Mouse (Mus musculus) adrenal gland, postnatal 14 days (tissue): Measurements from ENCODE around the gene Atp11a. TPM values are rescaled to one million over a fixed set of nuclear protein-coding genes. Genes with fewer than 3 reads are reported as not detected.
A peak's percentile ranks its signal among the peaks of the same experiment; 100 is the strongest.

Experiments used
- DNase-seq: peaks from one replicate; pipeline ENCODE4 v3.0.0; 2021; ENCODE audit warnings: mixed read lengths
- total RNA-seq: library from RNA; stranded (reverse); gene quantifications from 2 replicates; pipeline ENCODE4 v1.2.3, GENCODE M21; 2021

The Atp11a gene
- total RNA-seq, 1 experiment from 2014 or later = 72.1 TPM

DNA sequence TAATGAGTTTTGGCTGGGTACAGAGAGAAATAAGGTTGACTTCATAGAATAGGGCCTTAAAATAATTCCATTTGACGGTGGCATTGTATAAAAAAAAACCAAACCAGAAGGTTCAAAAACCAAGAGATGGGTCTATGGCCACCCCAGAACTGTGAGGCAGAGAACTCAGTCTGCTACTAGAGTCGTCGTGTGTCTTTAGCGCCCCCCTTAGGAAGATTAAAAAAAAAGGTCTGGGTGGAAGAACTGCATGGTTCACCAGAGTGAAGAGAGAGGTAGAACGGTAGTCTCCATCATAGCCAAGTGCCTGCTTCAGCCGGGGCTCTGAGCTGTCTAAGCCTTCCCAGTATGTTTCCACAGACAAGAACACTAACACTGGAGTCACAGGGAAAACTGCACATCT is 54.4 kb downstream of the Atp11a start:
- DNase-seq = peak; percentile 29

DNA sequence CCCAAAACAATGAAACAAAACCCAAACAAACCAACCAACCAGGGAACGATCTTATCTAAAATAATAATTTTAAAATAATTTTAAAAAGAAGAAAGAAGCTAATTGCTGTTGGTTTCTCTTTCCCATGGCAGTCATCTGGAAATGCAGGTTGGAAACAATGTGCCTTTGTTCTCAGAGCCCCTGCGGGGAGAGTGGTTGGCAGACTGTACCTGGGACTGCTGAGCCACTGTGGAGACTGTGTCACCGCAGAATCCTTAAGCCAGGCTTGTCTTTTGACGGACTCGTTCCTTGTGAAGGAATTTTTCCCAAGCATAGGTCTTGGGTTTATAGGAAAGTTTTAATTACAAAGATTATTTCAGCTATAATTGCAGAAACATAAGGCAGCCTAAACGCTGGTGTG is 59.6 kb downstream of the Atp11a start:
- no peak for DNase-seq

DNA sequence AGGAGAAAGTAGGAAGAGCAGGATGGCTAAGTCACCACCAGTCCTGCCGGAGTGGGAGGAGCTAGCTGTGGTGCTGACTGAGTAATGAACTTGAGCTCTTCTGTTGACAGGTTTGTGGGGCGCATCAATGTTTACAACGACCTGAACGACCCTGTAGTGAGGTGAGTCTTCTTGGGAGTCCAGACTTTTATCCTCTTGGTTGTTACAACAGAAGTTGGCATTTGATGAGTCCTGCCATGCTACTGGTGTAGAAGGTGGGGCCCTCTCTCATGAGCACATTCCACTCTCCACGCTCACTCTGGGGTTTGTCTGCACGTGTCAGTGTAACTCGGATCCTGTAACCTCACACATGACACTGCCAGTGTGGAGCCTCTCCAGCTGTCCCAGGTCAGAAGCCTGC is 66.1 kb downstream of the Atp11a start:
- no peak for DNase-seq

DNA sequence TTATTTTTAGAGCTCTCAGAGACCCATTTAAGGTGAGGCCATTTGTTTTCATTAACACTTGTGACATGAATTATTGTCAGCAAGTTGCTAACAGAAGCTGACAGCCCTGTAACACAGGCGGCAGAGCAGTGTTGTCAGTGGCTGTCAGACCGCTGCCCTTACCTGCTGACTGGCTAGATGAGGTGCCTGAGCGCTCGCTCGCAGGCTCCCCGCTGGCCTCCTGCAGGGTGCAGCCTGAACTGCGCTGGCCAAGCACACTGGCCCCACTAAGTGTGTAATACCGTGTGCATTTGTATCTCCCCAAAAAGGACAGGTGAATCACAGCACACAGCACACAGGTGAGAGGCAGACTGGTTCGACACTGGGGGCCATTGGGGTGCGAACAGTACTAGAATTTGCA is 67.7 kb downstream of the Atp11a start:
- no peak for DNase-seq

DNA sequence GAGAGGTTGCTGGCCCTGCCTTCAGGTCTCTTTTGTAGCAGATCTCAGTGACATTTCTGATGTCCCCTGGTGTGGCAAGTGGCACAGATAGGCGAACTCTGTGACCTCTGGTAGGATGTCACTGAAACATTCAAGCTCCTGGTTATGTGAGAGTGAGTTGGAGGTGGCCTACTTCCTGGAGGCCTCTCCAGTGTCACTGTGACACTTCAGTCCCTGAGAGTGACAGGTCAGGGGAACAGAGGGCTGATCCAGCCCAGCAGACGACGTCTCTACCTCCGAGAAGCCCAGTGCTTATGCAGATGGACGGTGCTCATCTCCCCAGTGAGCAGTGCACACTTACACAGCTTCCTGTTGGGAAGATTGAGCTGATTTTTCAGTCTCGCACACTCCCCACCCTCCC is 68.4 kb downstream of the Atp11a start:
- DNase-seq = no peak

DNA sequence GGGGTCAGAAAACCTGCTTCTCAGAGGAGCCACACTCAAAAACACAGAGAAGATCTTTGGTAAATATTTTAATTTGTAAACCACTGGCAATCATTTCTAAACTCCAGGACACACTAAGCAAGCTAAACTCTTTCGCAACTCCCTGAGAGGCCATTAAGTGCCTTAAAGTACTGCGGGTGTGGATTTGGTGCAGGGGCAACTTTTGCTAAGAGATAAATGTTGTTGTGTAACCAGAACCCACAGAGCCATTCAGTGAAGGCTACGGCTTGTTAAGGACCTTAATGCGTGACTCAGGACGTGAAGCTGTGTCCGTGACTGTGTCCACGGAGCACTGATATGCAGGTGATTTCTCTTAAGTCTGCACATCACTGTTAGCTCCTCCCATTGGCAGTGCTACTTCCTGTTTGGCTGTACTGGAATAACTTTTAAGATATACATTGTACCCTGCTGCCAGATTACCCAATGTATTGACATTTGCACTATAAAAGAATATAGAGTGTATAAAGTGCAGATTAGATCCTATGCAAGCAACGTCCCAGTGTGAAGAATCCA is 68.9 kb downstream of the Atp11a start:
- peak; percentile 28 for DNase-seq

DNA sequence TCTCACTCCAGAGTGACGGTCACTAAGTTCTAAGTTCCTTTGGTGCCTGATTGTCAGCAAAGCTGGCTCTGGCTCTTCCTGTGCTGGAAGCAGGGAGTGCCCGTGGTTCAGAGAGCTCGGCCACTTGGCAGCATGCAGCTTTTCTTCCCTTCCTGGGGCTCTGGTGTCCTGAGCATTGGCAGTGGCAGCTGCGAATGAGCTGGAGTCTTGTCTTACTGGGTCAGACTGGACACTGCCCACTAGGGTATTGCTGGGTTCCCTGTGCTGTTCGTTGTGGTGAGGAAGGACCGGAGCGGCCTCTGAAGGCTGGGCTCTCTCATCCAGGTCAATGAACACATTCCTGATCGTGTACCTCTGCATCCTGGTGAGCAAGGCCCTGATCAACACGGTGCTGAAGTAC is 70.3 kb downstream of the Atp11a start:
- no peak for DNase-seq

DNA sequence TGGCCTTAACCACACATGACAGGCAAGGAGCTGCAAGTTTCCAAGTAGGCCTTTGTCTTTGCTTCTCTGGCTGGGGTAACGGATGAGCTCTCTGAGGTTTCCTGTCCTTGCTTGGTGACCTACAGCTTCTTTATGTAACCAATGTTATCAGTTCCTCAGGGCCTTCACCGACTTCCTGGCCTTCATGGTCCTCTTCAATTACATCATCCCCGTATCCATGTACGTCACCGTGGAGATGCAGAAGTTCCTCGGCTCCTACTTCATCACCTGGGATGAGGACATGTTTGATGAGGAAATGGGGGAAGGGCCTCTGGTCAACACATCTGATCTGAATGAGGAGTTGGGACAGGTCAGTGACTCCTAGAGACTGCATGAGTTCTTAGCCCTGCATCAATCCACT is 71.5 kb downstream of the Atp11a start:
- no peak for DNase-seq

DNA sequence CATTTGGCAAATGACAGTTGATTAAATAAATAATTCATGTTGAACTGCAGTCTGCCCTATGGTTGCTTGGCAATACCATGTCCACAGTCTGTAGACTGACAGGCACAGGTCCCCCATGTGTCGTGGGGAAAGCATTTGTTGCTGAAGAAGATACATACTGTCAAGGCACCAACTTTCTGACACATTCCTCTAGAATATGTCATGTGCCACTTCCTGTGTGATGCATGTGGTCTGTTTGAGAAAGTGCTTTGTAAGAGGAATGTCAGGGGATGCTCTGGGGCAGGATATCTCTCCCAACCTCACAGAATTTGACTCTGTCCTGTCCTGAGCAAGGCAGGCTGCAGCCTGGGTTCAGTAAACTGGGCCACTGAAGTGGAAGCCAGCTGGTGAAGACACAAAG is 72.6 kb downstream of the Atp11a start:
- DNase-seq = no peak

DNA sequence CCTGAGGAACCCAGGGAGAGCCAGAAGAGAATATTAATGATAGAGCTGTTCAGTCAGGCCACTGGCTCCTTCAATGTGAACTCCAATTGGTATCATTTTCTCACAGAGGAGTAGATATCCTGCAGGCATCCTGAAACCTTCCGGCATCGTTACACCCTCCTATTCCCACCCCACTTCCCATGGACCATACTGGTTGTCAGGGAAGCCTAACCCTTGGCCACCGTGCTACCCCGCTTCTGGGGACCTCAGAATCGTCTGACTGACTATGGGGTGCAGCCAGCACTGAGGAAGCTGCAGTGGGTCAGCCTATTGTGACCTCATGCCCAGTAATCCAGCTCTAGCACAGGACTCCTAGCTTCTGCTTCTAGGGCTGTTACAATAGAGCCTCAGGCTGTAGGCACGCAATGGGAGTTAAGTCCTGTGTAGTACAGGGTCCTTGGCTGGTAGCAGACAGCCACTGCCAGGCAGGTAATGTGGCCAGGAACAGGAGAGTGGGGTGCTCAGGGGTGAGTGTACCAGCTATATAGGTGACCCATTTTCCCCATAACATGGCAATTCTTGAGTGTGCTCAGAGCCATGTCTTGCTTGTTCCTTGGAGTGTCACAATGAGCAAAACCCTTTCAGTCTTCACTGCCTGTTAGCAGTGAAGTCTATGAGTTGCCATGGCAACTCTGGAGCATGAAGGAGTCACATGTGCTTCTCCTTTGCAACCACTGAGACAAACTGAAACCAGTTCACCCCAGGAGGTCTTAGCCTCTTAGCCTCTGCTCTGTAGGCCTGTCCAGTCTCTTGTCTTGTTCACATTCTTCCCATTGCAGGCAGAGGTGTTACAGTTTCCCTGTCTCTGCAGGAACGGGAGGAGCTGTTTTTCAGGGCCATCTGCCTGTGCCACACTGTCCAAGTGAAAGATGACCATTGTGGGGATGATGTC is 75.1 kb downstream of the Atp11a start:
- no peak for DNase-seq

DNA sequence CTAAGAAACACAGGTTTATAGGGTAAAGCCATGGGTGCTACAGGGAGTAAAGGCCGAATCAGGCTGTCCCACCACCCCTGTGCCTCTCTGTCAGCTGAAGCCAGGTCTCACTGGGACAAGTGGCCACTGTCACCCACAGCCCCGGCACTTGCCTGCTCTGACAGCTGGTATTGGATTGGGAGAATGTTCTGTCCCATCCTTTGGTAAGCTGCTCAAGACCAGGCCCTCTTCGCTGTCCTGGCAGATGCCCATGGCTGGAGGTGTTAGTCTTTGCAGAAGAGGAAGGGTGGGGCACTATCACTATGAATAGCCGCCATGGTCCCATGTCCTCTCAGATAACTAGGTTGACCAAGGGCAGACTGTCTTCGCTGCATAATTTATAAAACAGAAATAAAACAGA is 76.8 kb downstream of the Atp11a start:
- no peak for DNase-seq

DNA sequence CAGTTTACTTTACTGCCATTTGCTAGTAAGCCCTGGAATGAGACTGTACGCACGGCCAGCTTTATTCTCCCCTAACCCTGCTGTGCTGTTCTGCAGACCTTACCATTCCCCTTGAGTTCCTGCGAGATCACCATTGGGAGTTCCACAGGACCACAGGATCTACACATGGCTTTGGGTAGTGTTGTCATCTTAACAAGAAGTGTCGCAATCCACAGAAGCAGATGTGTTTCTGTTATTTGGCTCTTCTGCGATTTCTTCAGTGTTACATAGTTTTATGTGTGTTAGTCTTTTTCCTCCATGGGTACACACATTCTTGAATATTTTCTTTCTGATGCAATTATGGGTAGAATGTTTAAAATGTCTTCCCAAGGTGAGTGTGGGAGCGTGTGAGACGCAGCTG is 84.0 kb downstream of the Atp11a start:
- no peak for DNase-seq

DNA sequence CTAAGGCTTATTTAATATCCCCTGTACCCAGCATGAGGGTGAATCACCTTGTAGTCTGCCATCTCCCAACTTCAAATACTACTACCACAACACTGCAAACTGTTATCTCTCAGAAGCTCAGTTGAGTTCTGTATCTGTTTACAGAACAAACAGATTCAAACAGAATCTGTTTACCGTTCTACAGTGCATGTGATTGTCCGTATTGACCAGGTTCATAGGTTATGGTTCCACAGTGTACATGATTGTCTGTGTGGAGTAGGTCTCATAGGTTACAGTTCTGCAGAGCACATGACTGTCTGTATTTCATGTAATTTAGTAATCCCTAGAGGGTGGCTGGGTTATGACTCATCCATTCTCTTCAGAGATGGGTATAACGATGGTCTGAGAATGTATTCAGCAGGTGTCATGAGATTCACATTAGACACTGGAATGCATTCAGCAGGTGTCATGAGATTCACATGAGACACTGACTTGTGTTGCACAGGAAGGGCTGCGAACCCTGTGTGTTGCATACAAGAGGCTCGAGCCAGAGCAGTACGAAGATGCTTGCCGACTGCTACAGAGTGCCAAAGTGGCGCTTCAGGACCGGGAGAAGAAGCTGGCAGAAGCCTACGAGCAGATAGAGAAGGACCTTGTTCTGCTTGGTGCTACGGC is 85.7 kb downstream of the Atp11a start:
- no peak for DNase-seq

DNA sequence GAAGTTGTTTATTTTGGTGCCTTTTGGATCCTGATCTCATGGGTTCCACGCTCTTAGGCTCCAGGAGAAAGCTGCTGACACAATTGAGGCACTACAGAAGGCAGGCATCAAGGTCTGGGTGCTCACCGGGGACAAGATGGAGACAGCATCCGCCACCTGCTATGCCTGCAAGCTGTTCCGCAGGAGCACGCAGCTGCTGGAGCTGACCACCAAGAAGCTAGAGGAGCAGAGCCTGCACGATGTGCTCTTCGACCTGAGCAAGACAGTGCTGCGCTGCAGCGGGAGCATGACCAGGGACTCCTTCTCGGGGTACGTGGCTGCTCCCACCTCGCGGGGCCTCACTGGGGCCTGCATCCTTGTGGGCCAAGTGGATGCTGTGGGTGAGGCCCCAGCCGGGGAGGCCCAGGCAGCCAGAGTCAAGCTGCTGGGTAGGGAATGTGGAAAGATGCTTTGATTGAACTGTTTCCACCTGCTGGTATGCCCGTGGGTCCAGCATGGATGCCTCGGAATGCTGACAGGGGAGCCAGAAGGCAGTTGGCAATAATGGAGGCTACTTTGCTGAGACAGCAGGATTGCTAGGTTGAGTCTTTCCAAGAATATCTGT is 87.6 kb downstream of the Atp11a start:
- no peak for DNase-seq

DNA sequence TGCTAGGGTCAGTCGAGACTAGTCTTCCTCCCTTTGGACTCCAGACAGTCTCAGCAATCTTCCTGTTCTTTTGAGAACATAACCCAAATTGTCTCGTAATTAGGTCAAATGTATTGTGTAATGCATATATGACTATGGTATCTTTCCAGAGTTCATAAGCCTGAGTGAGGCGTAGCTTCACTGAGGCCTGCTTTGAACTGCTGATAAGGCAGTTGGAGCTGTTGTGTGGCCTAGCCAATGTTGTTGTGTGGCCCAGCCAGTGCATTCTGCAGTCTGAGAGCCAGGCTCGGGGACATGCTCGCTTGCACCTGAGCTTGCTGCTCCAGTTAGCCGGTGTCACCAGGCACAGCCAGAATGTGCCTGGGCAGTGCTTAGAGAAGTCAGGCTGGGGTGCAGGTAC is 89.6 kb downstream of the Atp11a start:
- DNase-seq = no peak

DNA sequence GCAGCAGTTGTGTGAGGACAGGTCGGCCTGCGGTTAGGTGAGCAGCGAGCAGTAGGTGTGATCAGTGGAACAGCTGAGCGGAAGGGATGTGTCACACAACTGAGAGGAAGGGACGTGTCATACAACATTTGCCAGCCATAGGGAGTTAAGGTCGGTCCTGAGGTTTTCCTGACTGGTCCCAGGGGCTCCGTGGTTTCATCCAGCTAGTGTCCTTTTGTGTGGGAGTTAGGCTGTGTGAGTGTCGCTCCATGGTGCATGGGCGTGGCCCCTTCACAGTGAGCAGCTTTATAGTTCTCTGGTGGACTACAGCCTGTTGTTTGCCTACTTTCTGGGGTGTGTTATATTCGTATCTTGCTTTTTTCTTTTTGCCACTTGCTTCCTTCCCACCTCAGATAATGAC is 94.4 kb downstream of the Atp11a start:
- DNase-seq = no peak

DNA sequence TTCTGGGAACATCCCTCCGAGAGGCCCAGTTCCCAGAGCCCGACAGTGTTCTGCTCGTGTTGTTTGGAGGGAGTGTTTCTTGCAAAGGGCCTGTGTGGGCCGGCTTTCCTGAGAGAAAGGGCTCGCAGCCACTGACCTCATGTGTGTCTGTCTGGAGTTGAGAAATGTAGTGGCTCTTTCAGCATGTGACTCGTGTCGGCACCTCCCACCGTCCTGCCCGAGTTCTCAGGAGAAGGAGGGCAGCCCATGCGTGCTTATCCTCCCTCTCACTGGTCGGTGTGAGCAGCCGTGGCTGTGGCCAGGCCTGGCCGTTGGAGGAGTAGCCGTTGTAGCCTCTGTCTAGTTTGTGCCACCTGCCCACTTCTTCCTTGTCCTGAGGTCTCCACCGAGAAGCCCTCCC is 99.2 kb downstream of the Atp11a start:
- peak; percentile 24 for DNase-seq

DNA sequence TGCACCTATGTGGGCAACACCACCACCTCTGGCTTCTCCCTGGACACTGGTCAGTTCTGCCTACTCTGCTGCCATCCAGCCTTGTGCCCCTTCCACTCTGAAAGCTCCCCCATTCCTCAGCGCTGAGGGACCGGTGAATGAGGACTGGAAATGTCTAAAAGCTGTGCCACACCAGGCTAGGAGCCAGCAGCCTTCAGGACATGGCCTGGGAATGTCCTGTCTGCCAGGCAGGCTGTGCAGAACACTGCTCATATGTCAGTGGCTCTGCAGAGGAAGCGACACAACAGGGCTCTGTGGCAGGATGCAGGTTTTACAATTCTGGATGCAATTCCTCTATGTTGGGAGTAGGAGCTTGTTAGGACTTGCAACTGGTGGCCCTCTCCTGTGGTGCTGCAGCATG is 106.2 kb downstream of the Atp11a start:
- DNase-seq = no peak

DNA sequence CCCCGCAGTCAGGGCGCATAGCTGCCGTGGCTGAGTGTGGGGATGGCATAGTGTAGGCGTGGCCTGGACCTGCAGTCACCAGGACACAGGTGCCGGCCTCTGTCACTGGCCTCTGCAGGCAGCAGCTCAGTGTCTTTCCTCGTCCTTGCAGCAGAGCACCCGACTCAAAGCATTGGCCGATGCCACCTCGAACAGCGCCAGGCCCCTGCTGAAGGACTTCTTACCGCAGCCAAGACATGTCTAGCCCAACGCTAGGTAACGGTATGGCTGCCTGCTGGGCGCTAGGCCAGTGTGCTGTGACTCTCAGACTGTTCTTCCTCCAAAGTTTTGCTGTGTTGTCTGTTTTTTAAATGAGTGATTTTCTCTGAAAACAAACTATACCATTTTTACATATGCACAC is 106.8 kb downstream of the Atp11a start:
- no peak for DNase-seq

DNA sequence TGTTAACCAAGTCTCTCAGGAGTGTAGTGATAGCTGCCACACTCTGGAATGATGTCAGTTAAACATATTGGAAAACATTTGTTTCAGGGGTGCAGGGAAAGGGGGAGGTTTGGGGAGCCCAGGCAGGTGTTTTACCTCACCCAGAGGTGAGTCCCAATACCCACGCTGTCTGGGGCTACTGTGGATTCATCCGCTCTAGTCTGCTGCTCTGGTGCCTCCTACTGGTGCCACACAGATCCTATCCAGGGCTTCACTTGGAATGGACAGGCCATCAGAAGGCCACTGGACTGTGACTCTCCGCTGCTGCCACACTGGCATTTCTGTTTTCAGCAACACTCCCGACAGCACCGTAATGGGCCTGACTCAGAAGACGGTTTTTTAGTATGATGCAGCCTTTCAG is 109.0 kb downstream of the Atp11a start:
- no peak for DNase-seq

DNA sequence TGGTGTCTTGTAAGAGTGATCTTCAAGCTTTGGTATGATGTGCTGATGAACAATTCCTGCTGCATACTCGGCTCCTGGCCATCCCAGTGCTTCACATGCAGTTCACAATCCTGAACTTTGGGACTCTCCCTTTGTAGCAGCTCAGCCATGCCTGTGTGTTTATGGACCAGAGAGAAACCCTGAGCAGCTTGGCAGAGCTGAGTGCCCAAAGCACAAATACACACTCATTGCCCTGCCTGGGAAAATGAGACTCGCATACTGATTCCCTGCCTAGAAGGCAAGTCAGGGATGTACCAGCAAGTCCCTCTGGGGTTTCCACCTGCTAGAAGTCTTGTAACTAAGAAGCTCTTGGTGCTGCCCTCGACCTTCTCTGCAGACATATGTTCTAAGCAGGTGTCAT is 112.8 kb downstream of the Atp11a start:
- DNase-seq = no peak

DNA sequence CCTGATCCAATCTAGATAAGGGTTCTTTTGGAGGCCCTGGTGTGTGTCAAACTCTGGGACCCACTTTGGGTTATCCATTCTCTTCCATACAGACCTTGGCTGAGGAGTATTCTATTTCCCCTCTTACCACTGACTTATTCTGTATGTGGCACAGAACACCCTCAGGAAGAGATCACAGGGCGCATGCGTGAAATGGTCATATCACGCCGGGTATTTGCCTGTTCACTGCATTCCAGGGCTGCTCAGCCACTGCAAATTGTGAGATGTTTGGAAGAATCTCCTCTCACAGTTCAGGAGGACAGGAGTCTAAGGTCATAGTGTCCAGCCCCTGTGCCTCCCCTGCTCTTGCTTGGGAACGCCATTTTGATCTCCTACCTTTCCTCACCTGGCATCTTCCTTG is 113.8 kb downstream of the Atp11a start:
- no peak for DNase-seq

DNA sequence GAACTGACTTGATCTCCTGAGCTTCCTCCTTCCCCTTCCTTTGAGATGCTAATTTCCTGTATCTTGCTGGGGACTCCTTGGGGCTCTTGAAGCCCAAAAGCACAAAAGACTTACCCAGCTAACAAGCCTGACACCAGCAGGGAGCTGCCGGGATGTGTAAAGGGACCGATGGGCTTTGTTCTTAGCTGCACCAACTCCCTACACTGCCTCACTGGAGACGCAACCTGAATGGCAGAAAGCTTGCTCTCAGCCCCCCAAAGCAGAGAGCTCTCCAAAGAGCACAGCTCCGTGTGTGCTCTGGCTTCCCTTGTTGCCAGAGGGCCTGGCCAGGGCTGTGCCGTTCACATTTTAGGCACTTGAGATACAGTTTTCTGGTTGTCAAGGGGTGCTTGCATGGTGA is 114.6 kb downstream of the Atp11a start:
- no peak for DNase-seq
